Mouse (Mus musculus) limb, embryonic 13.5 days (tissue): ENCODE measurements at regions not wholly inside any gene's neighbourhood (a gene's known extent, or its start where the extent isn't known, plus 50 kb on each side); places are given as distances from the start of the nearest gene placed in this dataset.

Experiments used
- ATAC-seq: fragments of 200-750 bp; cut with Nextera tagmentation; 2 replicates; pipeline ENCODE4 v1.8.0; 2017; ENCODE audit warnings: low read depth, moderate number of reproducible peaks, moderate TSS enrichment; ENCODE audit not compliant: low FRiP score
- H3K27ac ChIP-seq: fragments of 300-500 bp; sonication (generic); 2 replicates; pipeline ENCODE4 v1.5.1; 2015; ENCODE audit warnings: inconsistent platforms, mild to moderate bottlenecking, moderate library complexity
- H3K27me3 ChIP-seq: fragments of 300-500 bp; sonication (generic); 2 replicates; pipeline ENCODE4 v1.6.1; 2015; ENCODE audit warnings: mild to moderate bottlenecking, inconsistent platforms
- H3K36me3 ChIP-seq: fragments of 300-500 bp; sonication (generic); 2 replicates; pipeline ENCODE4 v1.6.1; 2015; ENCODE audit warnings: inconsistent platforms, mild to moderate bottlenecking, moderate library complexity
- H3K4me1 ChIP-seq: fragments of 300-500 bp; sonication (generic); 2 replicates; pipeline ENCODE4 v1.6.1; 2015; ENCODE audit warnings: inconsistent platforms
- H3K4me2 ChIP-seq: fragments of 300-500 bp; sonication (generic); replicated peaks from 2 replicates; pipeline ENCODE4 v1.6.1; 2015; ENCODE audit warnings: inconsistent platforms, mild to moderate bottlenecking, moderate library complexity
- H3K4me3 ChIP-seq: fragments of 300-500 bp; sonication (generic); 2 replicates; pipeline ENCODE4 v1.5.1; 2015; ENCODE audit warnings: moderate library complexity, mild to moderate bottlenecking, inconsistent platforms
- H3K9ac ChIP-seq: fragments of 300-500 bp; sonication (generic); 2 replicates; pipeline ENCODE4 v1.6.1; 2015; ENCODE audit warnings: mild to moderate bottlenecking, inconsistent platforms
- H3K9me3 ChIP-seq: fragments of 300-500 bp; sonication (generic); 2 replicates; pipeline ENCODE4 v1.6.1; 2016; ENCODE audit warnings: inconsistent platforms
- WGBS: fragments of 180-500 bp; shearing (Covaris S2); methylation state at CpG from one replicate; pipeline ENCODE4 v1.1.7; 2015; 5-methylcytosine and 5-hydroxymethylcytosine counted together

DNA sequence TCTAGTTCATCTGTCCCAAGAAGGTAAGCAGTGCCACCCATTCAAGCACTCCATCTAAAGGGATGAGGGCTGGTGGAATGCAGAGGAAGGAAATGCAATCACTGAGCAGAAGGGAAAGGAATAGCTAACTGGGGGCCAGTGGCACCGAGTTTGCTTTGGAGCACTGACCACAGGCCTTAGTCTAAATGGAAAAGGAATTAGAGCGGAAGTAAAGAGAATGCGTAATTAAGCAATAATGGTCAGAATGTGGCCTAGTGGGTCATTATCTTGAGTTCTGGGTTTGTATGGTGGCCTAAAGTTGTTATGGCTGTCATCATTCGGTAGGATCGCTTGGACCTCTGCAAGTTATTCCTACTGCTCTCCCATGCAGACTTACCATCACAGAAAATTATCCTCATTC lies 128.8 kb upstream of the Gm10306 start:
- peaks cover 5% of the 10 kb centered on the region; the same call in 1 of the 2 replicates for H3K9me3 ChIP-seq
- no peak overlapping the region for H3K4me3 ChIP-seq
- WGBS: 95% methylated on average over 5 of the region's 5 CpGs
- no peak for ATAC-seq
- H3K4me2 ChIP-seq: no peak overlapping the region
- H3K27ac ChIP-seq: no peak overlapping the region
- no peaks in the 10 kb centered on the region for H3K27me3 ChIP-seq
- H3K4me1 ChIP-seq: no peaks in the 10 kb centered on the region
- H3K36me3 ChIP-seq: no peaks in the 10 kb centered on the region
- no peak overlapping the region for H3K9ac ChIP-seq

DNA sequence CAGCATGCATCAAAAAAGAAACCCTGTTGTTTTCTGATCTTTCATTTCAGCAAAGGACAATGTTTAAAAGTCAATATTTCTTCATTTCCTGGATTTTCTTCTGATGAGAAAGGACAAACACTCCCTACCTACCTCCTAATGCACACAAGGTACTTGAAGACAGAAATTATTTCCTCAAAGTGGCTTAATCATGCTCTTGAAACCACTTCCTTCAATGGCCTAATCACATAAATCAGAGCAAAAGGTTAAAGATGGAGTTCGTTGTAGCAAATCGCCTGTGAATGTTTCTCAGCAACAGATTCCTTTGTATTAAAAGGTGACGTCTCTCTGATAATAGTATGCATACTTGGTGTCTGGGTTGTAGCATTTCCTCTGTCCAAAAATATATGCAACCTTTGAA lies 124.3 kb upstream of the Gm10306 start:
- WGBS: 57% methylated on average over 3 of the region's 3 CpGs
- Histone ChIP-seq H3K4me1 (no peaks in the 10 kb centered on the region), H3K27me3 (no peaks in the 10 kb centered on the region), H3K36me3 (no peaks in the 10 kb centered on the region), H3K27ac (no peak overlapping the region), H3K4me3 (no peak overlapping the region), H3K4me2 (no peak overlapping the region), H3K9me3 (peaks cover 5% of the 10 kb centered on the region; the same call in 1 of the 2 replicates), H3K9ac (no peak overlapping the region)
- no peak for ATAC-seq

DNA sequence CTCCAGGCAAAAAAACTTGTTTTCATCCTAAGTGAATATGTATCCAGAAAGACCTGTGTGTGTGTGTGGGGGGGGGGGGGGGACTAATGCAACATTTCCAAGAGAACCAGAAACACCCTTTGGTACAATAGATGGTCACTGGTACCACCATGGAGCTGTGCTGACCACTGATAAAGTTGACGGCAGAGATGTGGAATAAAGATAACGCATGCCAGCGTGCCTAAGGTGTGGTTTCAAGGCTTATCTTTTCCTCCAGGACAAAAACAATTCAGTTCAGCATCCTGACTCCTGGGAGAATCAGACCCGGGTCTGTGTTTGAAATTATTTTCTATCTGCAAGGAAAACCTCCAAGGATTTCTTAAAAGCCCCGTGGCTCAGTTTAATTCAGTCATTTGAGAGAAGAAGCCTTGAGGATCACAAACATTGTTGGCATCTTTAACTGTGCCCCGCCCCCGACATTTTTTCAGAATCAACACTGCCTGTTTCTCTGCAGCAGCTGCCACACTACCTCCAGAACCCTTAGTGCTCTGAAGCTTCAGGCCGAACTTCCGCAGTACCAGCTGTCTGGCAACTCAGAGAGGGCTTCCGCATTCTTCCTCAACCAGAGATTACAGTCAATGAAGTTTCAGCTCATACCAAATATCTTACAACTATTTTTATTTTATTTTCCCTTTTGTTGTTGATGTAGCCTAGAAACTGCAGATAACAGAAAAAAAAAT lies 118.5 kb upstream of the Gm10306 start:
- Histone ChIP-seq H3K27me3 (no peaks in the 10 kb centered on the region), H3K36me3 (no peaks in the 10 kb centered on the region), H3K27ac (no peak overlapping the region), H3K9ac (no peak overlapping the region), H3K4me3 (no peak overlapping the region), H3K9me3 (no peaks in the 10 kb centered on the region), H3K4me2 (no peak overlapping the region), H3K4me1 (no peaks in the 10 kb centered on the region)
- ATAC-seq: 0 out of 2 replicates have a peak, but pooled peaks have one; percentile 28
- WGBS: 68% methylated on average over 10 of the region's 10 CpGs

DNA sequence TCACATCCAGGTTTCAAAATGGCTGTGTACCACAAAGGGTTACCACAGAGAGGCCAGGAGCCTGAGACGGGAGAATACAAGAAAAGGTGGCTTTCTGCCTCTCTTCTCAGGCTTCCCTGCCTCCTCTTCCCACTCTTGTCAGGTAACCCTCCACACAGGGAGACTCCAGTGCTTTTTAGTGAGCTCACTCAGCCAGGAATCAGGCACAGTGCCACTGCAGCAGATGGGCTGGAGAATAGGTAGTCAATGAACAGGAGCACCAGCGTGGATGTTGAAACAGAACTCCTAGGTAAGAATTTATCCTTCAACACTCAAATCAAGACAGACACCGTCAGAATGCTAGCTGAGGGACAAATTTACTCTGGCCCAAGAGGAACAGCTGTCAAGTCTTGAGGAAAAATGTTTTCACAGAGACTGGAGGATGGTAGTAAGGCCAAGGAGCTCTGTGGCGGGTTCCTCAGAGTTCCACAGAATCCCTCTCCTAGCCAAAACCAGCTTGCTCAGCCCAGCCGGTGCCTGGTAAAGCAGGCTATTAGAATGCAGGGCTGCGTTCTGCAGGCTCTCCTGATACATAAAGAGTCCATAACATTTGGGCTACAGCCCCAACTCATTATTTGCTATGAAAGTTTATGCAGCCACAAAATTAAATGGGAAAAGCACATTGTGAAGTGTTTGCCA lies 117.0 kb upstream of the Gm10306 start:
- Histone ChIP-seq H3K27ac (no peak overlapping the region), H3K9ac (no peak overlapping the region)

DNA sequence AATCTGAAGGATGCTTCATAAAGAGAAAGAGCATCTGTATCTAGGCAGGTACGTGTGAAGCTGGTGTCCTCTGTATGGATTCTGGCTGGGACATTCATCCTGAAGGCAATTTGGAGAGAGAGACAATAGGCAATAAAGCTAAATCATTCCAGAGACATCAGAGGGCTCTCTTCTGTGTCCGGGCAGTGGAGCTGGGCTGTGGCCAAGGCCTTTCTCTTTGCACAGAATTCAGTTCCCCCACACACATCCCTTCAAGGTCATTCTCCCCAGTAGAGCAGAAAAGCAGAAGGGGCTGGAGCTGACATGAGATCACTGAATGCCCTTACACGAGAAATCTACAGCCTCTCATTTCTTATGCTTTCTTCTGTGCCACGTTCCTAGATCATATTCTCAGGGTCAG lies 109.7 kb upstream of the Gm10306 start:
- H3K9ac ChIP-seq: no peak overlapping the region

More for the DNA sequence above, 117.0 kb upstream of the Gm10306 start:
- Histone ChIP-seq H3K4me1 (no peaks in the 10 kb centered on the region), H3K9me3 (no peaks in the 10 kb centered on the region), H3K4me3 (no peak overlapping the region), H3K4me2 (no peak overlapping the region), H3K27me3 (no peaks in the 10 kb centered on the region), H3K36me3 (no peaks in the 10 kb centered on the region)
- 70% methylated on average over 6 of the region's 6 CpGs for WGBS
- no peak for ATAC-seq

More for the DNA sequence above, 109.7 kb upstream of the Gm10306 start:
- H3K36me3 ChIP-seq: no peaks in the 10 kb centered on the region
- no peak overlapping the region for H3K4me3 ChIP-seq
- no peak overlapping the region for H3K4me2 ChIP-seq
- 67% methylated on average over 4 of the region's 4 CpGs for WGBS
- H3K27me3 ChIP-seq: no peaks in the 10 kb centered on the region
- no peaks in the 10 kb centered on the region for H3K4me1 ChIP-seq
- no peak for ATAC-seq
- no peak overlapping the region for H3K27ac ChIP-seq
- H3K9me3 ChIP-seq: no peaks in the 10 kb centered on the region
